Mouse (Mus musculus): ENCODE data around the gene Kdm4b.
A peak's percentile ranks its signal among the peaks of the same experiment; 100 is the strongest.

The Kdm4b gene

DNA sequence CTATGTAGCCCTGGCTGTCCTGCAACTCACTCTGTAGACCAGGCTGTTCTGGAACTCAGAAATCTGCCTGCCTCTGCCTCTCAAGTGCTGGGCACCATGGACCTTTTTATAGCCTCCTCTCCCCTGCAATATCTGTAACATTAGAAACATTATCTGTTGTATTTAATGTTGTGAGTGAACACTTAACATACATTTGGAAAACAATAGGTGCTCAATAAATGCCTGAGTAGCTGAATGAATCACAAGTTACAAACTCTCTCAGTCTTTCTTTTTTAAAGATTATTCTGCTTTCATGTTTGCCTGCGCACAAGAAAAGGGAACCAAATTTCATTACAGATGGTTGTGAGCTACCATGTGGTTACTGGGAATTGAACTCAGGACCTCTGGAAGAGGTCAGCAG lies 27.6 kb upstream of the Kdm4b start:
- no peak for DNase-seq (ENCODE audit: low spot score)

DNA sequence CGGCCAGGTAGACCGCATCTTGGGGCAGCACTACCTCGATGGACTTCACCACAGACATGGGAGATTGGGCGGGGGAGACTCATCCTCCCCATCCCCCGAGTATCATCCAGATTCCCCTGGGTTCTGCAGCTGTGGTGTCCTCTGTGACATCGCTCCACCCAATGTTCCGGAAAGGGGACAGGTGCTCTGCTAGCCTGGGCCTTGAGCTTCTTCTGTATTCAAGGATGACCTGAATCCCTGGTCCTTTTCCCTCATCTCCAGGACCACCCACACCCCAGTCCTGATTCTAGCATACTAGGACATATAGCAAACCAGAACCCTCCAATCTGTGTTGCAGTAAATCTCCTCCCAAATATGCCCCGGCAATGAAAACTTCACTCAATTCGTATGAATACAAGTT lies 25.7 kb upstream of the Kdm4b start, which contains the start of gene Arrdc5:
Gene Arrdc5 (minus strand): TSS at position 101 of the 400 bp plus-strand sequence.
- DNase-seq (ENCODE audit: low spot score), result no peak

- DNase-seq (ENCODE audit: low spot score), result peak; percentile 41
Measured at GRCm38 (mm10) chr17:56302363-56302996, 23.4 kb upstream of the Kdm4b start.

DNA sequence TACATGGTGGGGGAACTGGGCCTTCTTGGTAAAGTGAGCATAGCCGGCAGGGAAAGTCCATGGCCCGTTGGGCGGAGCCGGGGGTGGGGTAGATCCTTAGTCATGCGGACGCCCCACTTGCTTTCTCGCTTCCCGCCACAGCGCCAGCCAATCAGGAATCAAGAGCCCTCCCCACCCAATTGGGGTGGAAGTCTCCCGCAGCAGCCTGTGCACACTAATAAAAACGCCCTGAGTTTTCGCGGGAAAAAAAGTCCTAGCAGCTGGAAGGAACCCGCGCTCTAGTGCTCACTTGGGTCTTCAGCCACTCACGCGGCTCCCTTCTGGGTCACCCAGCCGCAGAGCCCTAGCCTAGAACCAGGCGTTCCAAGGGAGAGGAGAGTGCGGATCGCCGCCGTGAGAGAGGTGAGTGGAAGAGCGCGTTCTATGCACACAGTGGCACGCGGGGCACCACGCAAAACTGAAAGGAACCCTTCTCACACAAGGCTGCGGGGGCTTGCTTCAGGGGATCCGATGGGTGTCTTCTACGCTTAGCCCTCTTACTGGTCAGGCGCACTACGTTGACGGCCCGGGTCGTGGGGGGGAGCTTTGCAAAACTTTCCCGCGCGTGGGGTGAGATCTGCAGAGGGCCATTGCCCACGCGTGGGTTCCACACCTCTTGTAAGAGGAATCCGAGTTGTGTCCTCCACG lies 22.6 kb upstream of the Kdm4b start, which contains the start of gene Uhrf1:
Gene Uhrf1 (plus strand): TSS at position 162 of the 687 bp plus-strand sequence.
- peak; percentile 80 for DNase-seq (ENCODE audit: low spot score)

- DNase-seq (ENCODE audit: low spot score), result peak; percentile 95
Measured at GRCm38 (mm10) chr17:56303847-56304586, 21.8 kb upstream of the Kdm4b start.

DNA sequence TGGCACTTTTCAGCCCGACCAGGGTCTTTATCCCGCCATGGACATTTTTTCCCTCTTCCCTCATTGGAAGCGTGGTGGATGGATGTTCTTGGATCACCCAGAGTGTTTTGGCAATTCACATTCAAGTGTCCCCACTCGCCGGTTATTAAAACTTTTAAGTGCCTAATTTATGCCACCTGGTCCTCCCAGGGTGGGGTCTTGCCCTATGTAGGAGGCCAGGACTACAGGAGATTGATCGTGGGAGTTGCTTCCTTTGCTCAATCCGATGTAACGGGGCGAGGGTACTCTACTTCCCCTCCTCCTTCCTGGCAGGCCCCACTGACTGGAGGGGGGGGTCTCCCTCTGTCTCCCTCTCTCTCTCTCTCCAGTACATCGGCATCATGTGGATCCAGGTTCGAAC lies 21.1 kb upstream of the Kdm4b start:
- DNase-seq (ENCODE audit: low spot score), result no peak

- DNase-seq (ENCODE audit: low spot score), result no peak
Measured at GRCm38 (mm10) chr17:56305156-56305555, 20.7 kb upstream of the Kdm4b start.

DNA sequence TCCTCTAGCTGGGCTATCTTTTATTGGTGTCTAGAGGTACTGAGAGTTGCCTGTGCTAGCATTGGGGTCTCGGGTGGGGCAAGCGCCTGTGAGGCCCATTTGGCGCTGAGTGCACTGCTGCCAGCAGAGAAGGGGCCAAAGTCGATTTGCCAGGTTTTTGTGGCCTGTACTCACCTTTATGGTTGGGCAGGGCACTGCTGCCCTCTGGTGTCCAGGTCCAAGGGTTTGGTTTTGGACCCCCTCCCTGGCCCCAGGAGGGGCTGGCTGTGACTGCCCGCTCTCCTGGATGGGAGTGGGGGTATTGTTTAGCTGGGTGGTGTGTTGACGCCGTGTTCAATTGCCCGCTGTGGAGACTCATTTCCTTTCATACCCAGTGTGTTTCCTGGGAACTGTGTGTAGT lies 20.0 kb upstream of the Kdm4b start:
- no peak for DNase-seq (ENCODE audit: low spot score)

DNA sequence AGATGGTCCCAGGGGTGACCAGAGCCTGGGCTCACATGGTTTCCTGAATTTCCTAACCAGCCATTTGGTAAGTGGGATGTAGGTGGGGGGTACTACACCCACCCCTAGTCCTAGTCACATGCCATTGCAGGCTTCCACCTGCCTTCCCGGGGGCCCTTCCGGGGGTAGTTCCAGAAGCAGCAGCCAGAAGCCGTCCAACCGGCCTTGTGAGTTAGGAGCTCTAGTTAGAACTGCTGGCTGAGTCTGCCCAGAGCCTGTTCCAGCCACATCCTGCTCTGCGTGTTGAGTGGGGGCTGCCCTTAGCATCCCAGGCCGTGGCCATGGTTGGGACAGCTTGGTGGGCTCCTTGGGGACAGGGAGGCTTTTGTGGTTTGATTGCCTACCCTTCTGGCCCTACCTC lies 17.8 kb upstream of the Kdm4b start:
- DNase-seq (ENCODE audit: low spot score), result no peak

- no peak for DNase-seq (ENCODE audit: low spot score)
Measured at GRCm38 (mm10) chr17:56309191-56309945, 16.5 kb upstream of the Kdm4b start.

DNA sequence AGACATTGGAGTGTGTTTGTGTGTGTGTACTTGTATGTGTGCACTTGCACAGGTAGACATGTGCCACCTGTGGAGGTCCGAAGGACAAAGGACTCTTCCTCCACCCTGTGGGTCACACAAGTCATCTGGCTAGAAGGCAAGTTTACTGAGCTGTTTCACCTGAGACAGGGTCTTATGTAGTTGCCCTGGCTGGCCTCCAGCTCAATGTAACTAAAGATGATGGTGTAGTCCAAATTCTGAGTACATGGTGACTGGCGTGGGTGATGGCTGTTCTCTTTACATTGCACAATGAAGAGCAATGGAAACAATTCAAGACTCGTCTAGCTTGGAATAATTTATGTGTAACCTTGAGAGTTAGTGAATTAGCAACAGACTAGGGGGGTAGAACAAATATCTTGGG lies 1.4 kb upstream of the Kdm4b start:
- DNase-seq (ENCODE audit: low spot score), result no peak

- no peak for DNase-seq (ENCODE audit: low spot score)
Measured at GRCm38 (mm10) chr17:56326153-56327147, 588 bp downstream of the Kdm4b start.

GRCm38 (mm10) chr17:56329267-56329666 lies 3.4 kb downstream of the Kdm4b start:
- no peak for DNase-seq (ENCODE audit: low spot score)

DNA sequence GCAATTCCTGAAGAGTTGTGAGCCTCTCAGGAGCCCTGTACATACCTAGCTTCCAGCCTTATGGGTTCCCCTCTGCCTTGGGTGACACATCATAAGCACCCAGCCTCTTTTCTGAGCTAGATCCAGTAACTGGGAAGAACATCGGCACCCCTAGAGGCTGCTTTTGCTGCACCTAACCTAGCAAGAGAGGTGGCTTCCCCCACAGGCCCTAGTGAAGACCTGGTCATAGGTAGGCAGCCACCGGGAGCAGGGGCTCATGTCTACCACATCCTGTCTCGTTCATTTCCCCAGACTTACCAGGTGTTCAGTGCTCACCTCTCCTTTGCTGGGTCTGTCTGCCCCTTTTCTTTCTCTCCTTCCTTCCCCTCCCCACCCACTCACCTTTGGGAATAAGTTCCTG lies 4.5 kb downstream of the Kdm4b start:
- DNase-seq (ENCODE audit: low spot score), result no peak

GRCm38 (mm10) chr17:56331256-56331655 lies 5.4 kb downstream of the Kdm4b start:
- DNase-seq (ENCODE audit: low spot score), result peak; percentile 21

- no peak for DNase-seq (ENCODE audit: low spot score)
Measured at GRCm38 (mm10) chr17:56332987-56333386, 7.1 kb downstream of the Kdm4b start.

DNA sequence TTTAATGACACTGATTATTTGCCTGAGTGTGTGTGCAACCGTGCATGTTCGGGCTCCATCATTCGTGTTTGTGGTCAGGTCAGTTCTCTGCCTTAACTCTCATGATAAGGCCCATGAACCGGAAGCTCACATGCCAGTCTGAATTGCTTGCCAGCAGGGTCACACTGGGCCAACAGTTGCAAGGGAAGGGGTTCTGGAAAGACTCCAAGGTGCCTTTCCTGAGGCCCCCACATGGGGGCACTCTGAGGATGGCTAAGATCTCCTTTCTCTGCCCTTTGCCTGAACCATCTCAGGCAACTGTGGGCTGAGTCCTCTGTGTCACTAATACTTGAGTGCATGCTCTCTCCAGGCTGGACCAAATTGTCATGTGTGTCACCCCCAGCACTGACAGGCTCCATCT lies 11.3 kb downstream of the Kdm4b start:
- DNase-seq (ENCODE audit: low spot score), result peak; percentile 57

DNA sequence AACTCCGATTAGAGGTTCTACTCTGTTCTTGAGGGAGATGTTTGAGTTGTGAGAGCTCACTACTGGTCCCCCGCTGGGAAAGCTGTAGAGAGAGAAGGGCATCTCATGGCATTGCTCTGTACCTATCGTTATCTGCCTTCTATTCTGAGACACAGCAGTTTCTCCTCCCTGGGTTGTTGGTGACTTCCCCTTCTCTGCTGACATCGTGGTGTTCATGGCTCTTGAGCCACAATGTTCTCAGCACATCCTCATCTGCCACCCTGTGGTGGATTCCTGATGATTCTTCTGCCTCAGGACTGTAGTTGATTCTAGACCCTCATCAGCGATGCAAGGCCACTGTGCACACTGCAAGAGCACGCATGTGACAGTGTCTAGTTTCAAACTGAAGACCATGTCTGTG lies 11.9 kb downstream of the Kdm4b start:
- DNase-seq (ENCODE audit: low spot score), result no peak

GRCm38 (mm10) chr17:56338909-56339308 lies 13.0 kb downstream of the Kdm4b start:
- peak; percentile 25 for DNase-seq (ENCODE audit: low spot score)

- DNase-seq (ENCODE audit: low spot score), result no peak
Measured at GRCm38 (mm10) chr17:56340717-56341116, 14.9 kb downstream of the Kdm4b start.

- no peak for DNase-seq (ENCODE audit: low spot score)
Measured at GRCm38 (mm10) chr17:56343466-56343865, 17.6 kb downstream of the Kdm4b start.

Measured in ovary, postnatal 36 days (tissue).